Mouse (Mus musculus) mammary gland, adult 2 months (tissue): ENCODE data around the gene Onecut3. TPM values are rescaled to one million over a fixed set of nuclear protein-coding genes. Genes with fewer than 3 reads are reported as not detected.

Experiments
- polyA plus RNA-seq: library from polyadenylated mRNA; depleted of rRNA; stranded (reverse); fragments of >200 nt; gene quantifications from 2 replicates; pipeline ENCODE4 v1.2.3, GENCODE M21; 2012; ENCODE audit warnings: low replicate concordance; rRNA removed

Onecut3 gene
- not detected in 2 replicates for polyA plus RNA-seq

GRCm38 (mm10) chr10:80494732-80495131 lies at the start of gene Onecut3:
TSS of gene Onecut3 (plus strand) at chr10:80494835.

GRCm38 (mm10) chr10:80538710-80539394 lies 44.2 kb downstream of the Onecut3 start, which contains the start of gene Atp8b3:
TSS of gene Atp8b3 (minus strand) at chr10:80539124.

GRCm38 (mm10) chr10:80561116-80561944 lies 66.7 kb downstream of the Onecut3 start, which contains the start of gene Rexo1:
TSS of gene Rexo1 (minus strand) at chr10:80561560.

Other genes with a start within 250 kb of the Onecut3 start
- gene Ndufs7, start 245.7 kb upstream of the Onecut3 start, polyA plus RNA-seq, result 857 and 948 TPM in 2 replicates
- 41.6 and 54.2 TPM in 2 replicates for gene Gamt, start 233.8 kb upstream of the Onecut3 start, polyA plus RNA-seq
- gene Dazap1, start 233.3 kb upstream of the Onecut3 start, polyA plus RNA-seq, result 40.3 and 92.4 TPM in 2 replicates
- gene Rps15, start 202.4 kb upstream of the Onecut3 start, polyA plus RNA-seq, result 1,242 and 1,668 TPM in 2 replicates
- gene Apc2, start 198.9 kb upstream of the Onecut3 start, polyA plus RNA-seq, result 1.4 and 1.9 TPM in 2 replicates
- gene 2310011J03Rik, start 174.3 kb upstream of the Onecut3 start, polyA plus RNA-seq, result 57.6 and 67.1 TPM in 2 replicates
- 18.9 and 31.0 TPM in 2 replicates for gene Pcsk4, start 165.3 kb upstream of the Onecut3 start, polyA plus RNA-seq
- gene Reep6, start 164.9 kb upstream of the Onecut3 start, polyA plus RNA-seq, result 17.8 and 36.0 TPM in 2 replicates
- 47.3 and 58.2 TPM in 2 replicates for gene Adamtsl5, start 146.4 kb upstream of the Onecut3 start, polyA plus RNA-seq
- gene Plk5, start 138.4 kb upstream of the Onecut3 start, polyA plus RNA-seq, result 2.2 and 3.0 TPM in 2 replicates
- 13.8 and 47.5 TPM in 2 replicates for gene Mex3d, start 107.2 kb upstream of the Onecut3 start, polyA plus RNA-seq
- gene Mbd3, start 95.3 kb upstream of the Onecut3 start, polyA plus RNA-seq, result 134 and 161 TPM in 2 replicates
- 1,950 and 2,616 TPM in 2 replicates for gene Uqcr11, start 88.0 kb upstream of the Onecut3 start, polyA plus RNA-seq
- gene Tcf3, start 61.2 kb upstream of the Onecut3 start, polyA plus RNA-seq, result 78.7 and 199 TPM in 2 replicates
- 0.05 and 0.06 TPM in 2 replicates for gene Atp8b3, start 44.3 kb downstream of the Onecut3 start, polyA plus RNA-seq
- 51.6 and 93.8 TPM in 2 replicates for gene Rexo1, start 66.7 kb downstream of the Onecut3 start, polyA plus RNA-seq
- gene Klf16, start 82.5 kb downstream of the Onecut3 start, polyA plus RNA-seq, result 17.2 and 59.7 TPM in 2 replicates
- gene Abhd17a, start 95.5 kb downstream of the Onecut3 start, polyA plus RNA-seq, result 205 and 464 TPM in 2 replicates
- 135 and 145 TPM in 2 replicates for gene Scamp4, start 108.0 kb downstream of the Onecut3 start, polyA plus RNA-seq
- 11.8 and 32.4 TPM in 2 replicates for gene Adat3, start 108.0 kb downstream of the Onecut3 start, polyA plus RNA-seq
- 2.7 and 3.6 TPM in 2 replicates for gene Gm49322, start 111.2 kb downstream of the Onecut3 start, polyA plus RNA-seq
- 181 and 382 TPM in 2 replicates for gene Csnk1g2, start 128.0 kb downstream of the Onecut3 start, polyA plus RNA-seq
- 87.3 and 118 TPM in 2 replicates for gene Btbd2, start 162.2 kb downstream of the Onecut3 start, polyA plus RNA-seq
- 740 and 1,180 TPM in 2 replicates for gene Mknk2, start 183.3 kb downstream of the Onecut3 start, polyA plus RNA-seq
- 80.9 and 125 TPM in 2 replicates for gene Mob3a, start 207.1 kb downstream of the Onecut3 start, polyA plus RNA-seq
- gene Izumo4, start 207.3 kb downstream of the Onecut3 start, polyA plus RNA-seq, result 46.0 and 58.0 TPM in 2 replicates
- 127 and 144 TPM in 2 replicates for gene Ap3d1, start 247.4 kb downstream of the Onecut3 start, polyA plus RNA-seq